Mouse (Mus musculus): ENCODE results near the gene Spock1. TPM values are rescaled to one million over a fixed set of nuclear protein-coding genes. Genes with fewer than 3 reads are reported as not detected.

Gene Spock1
- 0.06 TPM in 2 replicates for polyA plus RNA-seq (2012; rRNA removed)

- no peak for TF ChIP-seq POLR2A (IDR thresholded peaks at IDR 0.05; ENCODE audit: borderline replicate concordance, extremely low read depth, low read depth, low read length)
- peak; percentile 55 for TF ChIP-seq CTCF (IDR thresholded peaks at IDR 0.05; ENCODE audit: insufficient read depth, low read length)
- no peak within 1 kb of the TSS for H3K4me3 ChIP-seq (replicated peaks; ENCODE audit: extremely low read depth, low read depth, low read length)
- DNase-seq: peak; percentile 73
- WGBS: 2% methylated on average over 32 of the region's 32 CpGs
- H3K4me1 ChIP-seq (ENCODE audit: control insufficient read depth, insufficient read depth, low read length): no peaks in the 10 kb centered on the region
These were observed at the start of gene Spock1 for GRCm38 (mm10) chr13:57908266-57908582. Gene Spock1 (minus strand): TSS chr13:57908332.

- DNase-seq: no peak
- Histone ChIP-seq H3K4me1 (ENCODE audit: control insufficient read depth, insufficient read depth, low read length) (no peaks in the 10 kb centered on the region), H3K4me3 (replicated peaks; ENCODE audit: extremely low read depth, low read depth, low read length) (no peak overlapping the region)
- TF ChIP-seq CTCF (IDR thresholded peaks at IDR 0.05; ENCODE audit: insufficient read depth, low read length): no peak
- no peak for TF ChIP-seq POLR2A (IDR thresholded peaks at IDR 0.05; ENCODE audit: borderline replicate concordance, extremely low read depth, low read depth, low read length)
- 75% methylated on average over 12 of the region's 12 CpGs for WGBS
These were observed 42.0 kb upstream of the Spock1 start for GRCm38 (mm10) chr13:57950091-57950490.

DNA sequence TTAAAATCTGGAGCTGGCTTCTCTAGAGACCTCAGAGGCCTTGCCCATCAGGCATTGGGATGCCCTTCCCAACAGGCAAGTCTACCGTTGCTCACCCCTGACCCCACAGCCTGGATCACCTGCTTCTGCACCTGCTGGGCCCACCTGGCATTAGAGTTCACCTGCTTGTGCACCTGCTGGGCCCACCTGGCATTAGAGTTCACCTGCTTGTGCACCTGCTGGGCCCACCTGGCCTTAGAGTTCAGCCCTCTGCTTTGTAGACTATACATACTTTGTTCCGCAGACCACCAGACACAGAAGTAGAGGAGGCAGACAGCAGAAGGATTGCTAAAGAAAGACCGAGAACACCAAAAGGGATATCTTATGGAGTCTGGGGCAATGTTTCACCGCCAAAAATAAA, 41.4 kb upstream of the Spock1 start:
- WGBS: 84% methylated on average over 4 of the region's 4 CpGs
- TF ChIP-seq CTCF (IDR thresholded peaks at IDR 0.05; ENCODE audit: insufficient read depth, low read length): no peak
- no peak for TF ChIP-seq POLR2A (IDR thresholded peaks at IDR 0.05; ENCODE audit: borderline replicate concordance, extremely low read depth, low read depth, low read length)
- Histone ChIP-seq H3K4me3 (replicated peaks; ENCODE audit: extremely low read depth, low read depth, low read length) (no peak overlapping the region), H3K4me1 (ENCODE audit: control insufficient read depth, insufficient read depth, low read length) (no peaks in the 10 kb centered on the region)
- DNase-seq: no peak

GRCm38 (mm10) chr13:57945197-57945596, 37.1 kb upstream of the Spock1 start:
- TF ChIP-seq POLR2A (IDR thresholded peaks at IDR 0.05; ENCODE audit: borderline replicate concordance, extremely low read depth, low read depth, low read length) (no peak), CTCF (IDR thresholded peaks at IDR 0.05; ENCODE audit: insufficient read depth, low read length) (no peak)
- no peak for DNase-seq
- H3K4me1 ChIP-seq (ENCODE audit: control insufficient read depth, insufficient read depth, low read length): no peaks in the 10 kb centered on the region
- no peak overlapping the region for H3K4me3 ChIP-seq (replicated peaks; ENCODE audit: extremely low read depth, low read depth, low read length)
- 37% methylated on average over 11 of the region's 11 CpGs for WGBS

DNA sequence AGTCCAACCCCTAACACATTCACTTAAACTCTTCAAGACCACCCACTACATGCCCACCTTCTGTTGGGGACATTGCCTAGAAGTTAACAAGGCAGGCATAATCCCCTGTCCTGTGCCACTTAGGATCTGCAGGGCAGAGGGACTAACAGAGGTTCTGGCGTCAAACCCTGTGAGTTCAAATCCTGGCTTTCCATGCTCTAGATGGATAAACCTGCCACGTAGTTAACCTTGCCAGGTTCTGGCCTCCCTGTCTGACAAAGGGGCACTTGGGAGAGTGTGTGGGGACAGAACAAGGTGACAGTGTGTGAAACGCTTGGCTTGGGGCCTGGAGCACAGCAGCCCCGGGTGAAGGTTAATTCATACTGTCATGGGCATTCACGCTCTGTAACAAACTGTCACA, 36.3 kb upstream of the Spock1 start:
- TF ChIP-seq POLR2A (IDR thresholded peaks at IDR 0.05; ENCODE audit: borderline replicate concordance, extremely low read depth, low read depth, low read length) (no peak), CTCF (IDR thresholded peaks at IDR 0.05; ENCODE audit: insufficient read depth, low read length) (no peak)
- DNase-seq: no peak
- WGBS: 79% methylated on average over 5 of the region's 5 CpGs
- Histone ChIP-seq H3K4me1 (ENCODE audit: control insufficient read depth, insufficient read depth, low read length) (no peaks in the 10 kb centered on the region), H3K4me3 (replicated peaks; ENCODE audit: extremely low read depth, low read depth, low read length) (no peak overlapping the region)

GRCm38 (mm10) chr13:57943900-57944299, 35.8 kb upstream of the Spock1 start:
- DNase-seq: no peak
- TF ChIP-seq POLR2A (IDR thresholded peaks at IDR 0.05; ENCODE audit: borderline replicate concordance, extremely low read depth, low read depth, low read length): no peak
- no peak for TF ChIP-seq CTCF (IDR thresholded peaks at IDR 0.05; ENCODE audit: insufficient read depth, low read length)
- no peak overlapping the region for H3K4me3 ChIP-seq (replicated peaks; ENCODE audit: extremely low read depth, low read depth, low read length)
- H3K4me1 ChIP-seq (ENCODE audit: control insufficient read depth, insufficient read depth, low read length): no peaks in the 10 kb centered on the region

GRCm38 (mm10) chr13:57937463-57938229, 29.5 kb upstream of the Spock1 start:
- no peaks in the 10 kb centered on the region for H3K4me1 ChIP-seq (ENCODE audit: control insufficient read depth, insufficient read depth, low read length)
- WGBS: 72% methylated on average over 4 of the region's 4 CpGs
- TF ChIP-seq CTCF (IDR thresholded peaks at IDR 0.05; ENCODE audit: insufficient read depth, low read length) (no peak), POLR2A (IDR thresholded peaks at IDR 0.05; ENCODE audit: borderline replicate concordance, extremely low read depth, low read depth, low read length) (no peak)
- no peak for DNase-seq
- no peak overlapping the region for H3K4me3 ChIP-seq (replicated peaks; ENCODE audit: extremely low read depth, low read depth, low read length)

GRCm38 (mm10) chr13:57931998-57932397, 23.9 kb upstream of the Spock1 start:
- DNase-seq: no peak
- WGBS: 80% methylated on average over 9 of the region's 9 CpGs
- TF ChIP-seq POLR2A (IDR thresholded peaks at IDR 0.05; ENCODE audit: borderline replicate concordance, extremely low read depth, low read depth, low read length): no peak
- no peak for TF ChIP-seq CTCF (IDR thresholded peaks at IDR 0.05; ENCODE audit: insufficient read depth, low read length)
- no peaks in the 10 kb centered on the region for H3K4me1 ChIP-seq (ENCODE audit: control insufficient read depth, insufficient read depth, low read length)
- H3K4me3 ChIP-seq (replicated peaks; ENCODE audit: extremely low read depth, low read depth, low read length): no peak overlapping the region

GRCm38 (mm10) chr13:57931376-57931775, 23.2 kb upstream of the Spock1 start:
- no peak for DNase-seq
- H3K4me1 ChIP-seq (ENCODE audit: control insufficient read depth, insufficient read depth, low read length): no peaks in the 10 kb centered on the region
- 64% methylated on average over 3 of the region's 3 CpGs for WGBS

DNA sequence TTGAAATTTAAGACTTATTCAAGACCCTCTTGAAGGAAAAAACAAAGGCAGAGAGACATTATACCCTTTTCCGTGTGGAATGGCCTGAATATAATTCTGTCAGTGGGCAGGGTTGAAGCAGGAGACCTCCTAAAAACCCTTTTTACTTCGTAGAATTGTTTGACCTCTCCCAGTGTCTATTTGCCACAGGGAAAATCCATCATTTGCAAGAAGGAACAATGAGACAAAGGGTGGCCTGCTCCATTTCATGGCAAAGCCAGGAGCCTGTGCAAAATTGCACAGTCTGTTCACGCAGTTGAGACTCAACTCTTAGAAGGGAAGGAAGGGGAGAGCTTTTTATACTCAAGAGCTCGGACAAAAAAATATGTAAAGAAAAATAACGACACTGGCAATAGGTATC, 22.6 kb upstream of the Spock1 start:
- no peaks in the 10 kb centered on the region for H3K4me1 ChIP-seq (ENCODE audit: control insufficient read depth, insufficient read depth, low read length)
- no peak for DNase-seq
- no peak overlapping the region for H3K4me3 ChIP-seq (replicated peaks; ENCODE audit: extremely low read depth, low read depth, low read length)
- TF ChIP-seq POLR2A (IDR thresholded peaks at IDR 0.05; ENCODE audit: borderline replicate concordance, extremely low read depth, low read depth, low read length) (no peak), CTCF (IDR thresholded peaks at IDR 0.05; ENCODE audit: insufficient read depth, low read length) (no peak)
- 61% methylated on average over 5 of the region's 5 CpGs for WGBS

More at GRCm38 (mm10) chr13:57931376-57931775, 23.2 kb upstream of the Spock1 start:
- TF ChIP-seq POLR2A (IDR thresholded peaks at IDR 0.05; ENCODE audit: borderline replicate concordance, extremely low read depth, low read depth, low read length) (no peak), CTCF (IDR thresholded peaks at IDR 0.05; ENCODE audit: insufficient read depth, low read length) (no peak)
- H3K4me3 ChIP-seq (replicated peaks; ENCODE audit: extremely low read depth, low read depth, low read length): no peak overlapping the region

Data from lung, adult 2 months (tissue).